Mouse (Mus musculus): ENCODE measurements around the gene Pnliprp2. TPM values are rescaled to one million over a fixed set of nuclear protein-coding genes. Genes with fewer than 3 reads are reported as not detected.

Pnliprp2 gene
- polyA plus RNA-seq (2014; fragmentation: Nextera tagmentation; extraction: Ambion mirVana): 0.11 TPM in 1 of 2 replicates, not detected in the other

DNA sequence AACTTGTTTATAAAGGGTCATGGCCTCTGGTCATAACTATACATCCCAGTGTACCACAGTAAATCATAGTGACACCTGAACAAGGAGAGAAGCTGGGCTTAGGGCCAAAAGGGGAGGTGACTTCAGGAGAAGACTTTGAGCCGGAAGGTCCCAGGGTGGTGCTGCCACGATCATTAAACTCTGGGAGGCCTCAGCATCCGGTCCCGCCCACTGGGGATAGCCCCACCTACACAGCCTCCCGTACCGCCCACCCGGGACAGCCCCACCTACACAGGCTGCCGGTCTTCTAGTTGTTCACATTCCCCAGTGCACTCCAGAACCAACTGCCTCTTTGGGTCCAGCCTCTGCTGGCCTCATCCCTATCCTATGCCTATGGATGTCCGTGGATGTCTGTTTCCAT is at the start of gene Pnliprp2:
TSS of gene Pnliprp2 (plus strand) at position 297 of the 400 bp plus-strand sequence.
- H3K9ac ChIP-seq (ENCODE audit: low read depth, low read length): no peak within 1 kb of the TSS

GRCm38 (mm10) chr19:58717925-58718324 is 41.6 kb upstream of the Pnliprp2 start:
- no peak for ATAC-seq (ENCODE audit: low FRiP score)
- Histone ChIP-seq H3K4me2 (replicated peaks; ENCODE audit: low read depth, low read length) (no peak overlapping the region), H3K9me3 (ENCODE audit: control insufficient read depth, low read length) (no peaks in the 10 kb centered on the region), H3K27ac (ENCODE audit: low read depth, low read length) (no peak overlapping the region), H3K4me3 (ENCODE audit: low read depth, low read length) (no peak overlapping the region), H3K36me3 (ENCODE audit: control insufficient read depth, insufficient read depth, low read length) (no peaks in the 10 kb centered on the region), H3K4me1 (replicated peaks; ENCODE audit: control insufficient read depth, insufficient read depth, low read length) (no peaks in the 10 kb centered on the region), H3K27me3 (ENCODE audit: control insufficient read depth, insufficient read depth, low read length) (no peaks in the 10 kb centered on the region), H3K9ac (ENCODE audit: low read depth, low read length) (no peak overlapping the region)
- no peak for DNase-seq (ENCODE audit: low spot score)
- WGBS: 81% methylated on average over 4 of the region's 4 CpGs

More for the DNA sequence above, at the start of gene Pnliprp2:
- Histone ChIP-seq H3K27me3 (ENCODE audit: control insufficient read depth, insufficient read depth, low read length) (no peaks in the 10 kb centered on the region), H3K9me3 (ENCODE audit: control insufficient read depth, low read length) (no peaks in the 10 kb centered on the region), H3K27ac (ENCODE audit: low read depth, low read length) (no peak within 1 kb of the TSS), H3K36me3 (ENCODE audit: control insufficient read depth, insufficient read depth, low read length) (no peaks in the 10 kb centered on the region), H3K4me2 (replicated peaks; ENCODE audit: low read depth, low read length) (no peak within 1 kb of the TSS), H3K4me3 (ENCODE audit: low read depth, low read length) (no peak within 1 kb of the TSS), H3K4me1 (replicated peaks; ENCODE audit: control insufficient read depth, insufficient read depth, low read length) (no peaks in the 10 kb centered on the region)
- no peak for DNase-seq (ENCODE audit: low spot score)
- ATAC-seq (ENCODE audit: low FRiP score): no peak
- WGBS: 66% methylated on average over 9 of the region's 9 CpGs

DNA sequence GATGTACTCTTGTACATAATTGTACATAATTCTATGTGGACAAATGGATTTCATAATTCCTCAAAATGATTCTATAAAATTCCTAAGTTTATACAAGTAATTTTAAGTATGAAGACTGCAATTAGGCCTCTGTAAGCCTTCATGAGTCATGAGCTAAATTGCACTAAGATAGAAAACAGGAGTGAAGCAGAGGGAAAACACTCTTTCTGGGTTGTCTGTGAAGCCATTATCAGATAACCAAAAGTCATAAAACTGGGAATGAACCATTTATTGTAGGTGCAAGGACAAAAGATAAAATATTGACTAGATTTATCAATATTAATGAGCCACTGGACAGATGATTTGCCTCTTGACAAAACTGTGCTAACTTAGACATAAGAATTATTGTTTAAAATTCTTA is 39.1 kb upstream of the Pnliprp2 start:
- no peaks in the 10 kb centered on the region for H3K9me3 ChIP-seq (ENCODE audit: control insufficient read depth, low read length)
- H3K27me3 ChIP-seq (ENCODE audit: control insufficient read depth, insufficient read depth, low read length): no peaks in the 10 kb centered on the region
- H3K4me2 ChIP-seq (replicated peaks; ENCODE audit: low read depth, low read length): no peak overlapping the region
- H3K9ac ChIP-seq (ENCODE audit: low read depth, low read length): no peak overlapping the region
- no peaks in the 10 kb centered on the region for H3K4me1 ChIP-seq (replicated peaks; ENCODE audit: control insufficient read depth, insufficient read depth, low read length)
- H3K36me3 ChIP-seq (ENCODE audit: control insufficient read depth, insufficient read depth, low read length): no peaks in the 10 kb centered on the region
- ATAC-seq (ENCODE audit: low FRiP score): no peak
- no peak overlapping the region for H3K27ac ChIP-seq (ENCODE audit: low read depth, low read length)
- H3K4me3 ChIP-seq (ENCODE audit: low read depth, low read length): no peak overlapping the region
- DNase-seq (ENCODE audit: low spot score): no peak

DNA sequence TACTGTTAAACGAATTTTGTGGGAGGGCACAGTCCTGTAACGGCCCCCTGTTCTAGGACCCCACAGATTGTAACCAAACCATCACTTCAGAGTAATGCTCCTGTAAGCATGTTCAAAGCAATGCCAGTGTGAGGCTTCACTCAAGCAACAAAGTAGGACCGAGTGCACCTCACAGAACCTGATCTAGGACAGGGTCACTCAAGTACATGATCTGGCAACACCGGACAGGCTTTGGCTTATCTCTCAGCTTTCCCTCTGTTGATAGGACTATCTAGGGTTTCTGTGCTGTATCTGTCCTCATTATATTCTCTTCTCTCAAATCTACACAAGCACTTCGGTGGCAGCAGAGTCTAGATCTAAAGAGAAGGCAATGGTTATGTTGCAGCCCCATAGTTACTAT is 33.0 kb upstream of the Pnliprp2 start:
- no peaks in the 10 kb centered on the region for H3K36me3 ChIP-seq (ENCODE audit: control insufficient read depth, insufficient read depth, low read length)
- no peak overlapping the region for H3K27ac ChIP-seq (ENCODE audit: low read depth, low read length)
- no peak overlapping the region for H3K9ac ChIP-seq (ENCODE audit: low read depth, low read length)
- no peaks in the 10 kb centered on the region for H3K4me1 ChIP-seq (replicated peaks; ENCODE audit: control insufficient read depth, insufficient read depth, low read length)
- DNase-seq (ENCODE audit: low spot score) (no peak), ATAC-seq (ENCODE audit: low FRiP score) (no peak)
- WGBS: 93% methylated on average over 5 of the region's 5 CpGs
- no peaks in the 10 kb centered on the region for H3K27me3 ChIP-seq (ENCODE audit: control insufficient read depth, insufficient read depth, low read length)
- no peak overlapping the region for H3K4me3 ChIP-seq (ENCODE audit: low read depth, low read length)
- H3K4me2 ChIP-seq (replicated peaks; ENCODE audit: low read depth, low read length): no peak overlapping the region
- H3K9me3 ChIP-seq (ENCODE audit: control insufficient read depth, low read length): no peaks in the 10 kb centered on the region

- no peak overlapping the region for H3K9ac ChIP-seq (ENCODE audit: low read depth, low read length)
- no peaks in the 10 kb centered on the region for H3K4me1 ChIP-seq (replicated peaks; ENCODE audit: control insufficient read depth, insufficient read depth, low read length)
- H3K4me2 ChIP-seq (replicated peaks; ENCODE audit: low read depth, low read length): no peak overlapping the region
- 86% methylated on average over 5 of the region's 5 CpGs for WGBS
- no peaks in the 10 kb centered on the region for H3K27me3 ChIP-seq (ENCODE audit: control insufficient read depth, insufficient read depth, low read length)
- no peaks in the 10 kb centered on the region for H3K36me3 ChIP-seq (ENCODE audit: control insufficient read depth, insufficient read depth, low read length)
- no peak overlapping the region for H3K27ac ChIP-seq (ENCODE audit: low read depth, low read length)
- no peaks in the 10 kb centered on the region for H3K9me3 ChIP-seq (ENCODE audit: control insufficient read depth, low read length)
- H3K4me3 ChIP-seq (ENCODE audit: low read depth, low read length): no peak overlapping the region
- ATAC-seq (ENCODE audit: low FRiP score): no peak
- DNase-seq (ENCODE audit: low spot score): no peak
These were observed 31.8 kb upstream of the Pnliprp2 start for GRCm38 (mm10) chr19:58727756-58728155.

- H3K36me3 ChIP-seq (ENCODE audit: control insufficient read depth, insufficient read depth, low read length): no peaks in the 10 kb centered on the region
- H3K9me3 ChIP-seq (ENCODE audit: control insufficient read depth, low read length): no peaks in the 10 kb centered on the region
- ATAC-seq (ENCODE audit: low FRiP score) (no peak), DNase-seq (ENCODE audit: low spot score) (no peak)
- no peaks in the 10 kb centered on the region for H3K27me3 ChIP-seq (ENCODE audit: control insufficient read depth, insufficient read depth, low read length)
- H3K27ac ChIP-seq (ENCODE audit: low read depth, low read length): no peak within 1 kb of the TSS
- no peak within 1 kb of the TSS for H3K9ac ChIP-seq (ENCODE audit: low read depth, low read length)
- H3K4me1 ChIP-seq (replicated peaks; ENCODE audit: control insufficient read depth, insufficient read depth, low read length): no peaks in the 10 kb centered on the region
- 67% methylated on average over 5 of the region's 5 CpGs for WGBS
- H3K4me3 ChIP-seq (ENCODE audit: low read depth, low read length): no peak within 1 kb of the TSS
- H3K4me2 ChIP-seq (replicated peaks; ENCODE audit: low read depth, low read length): no peak within 1 kb of the TSS
These were observed 31.0 kb upstream of the Pnliprp2 start, which contains the start of gene Pnliprp1 for GRCm38 (mm10) chr19:58728445-58729031. TSS of gene Pnliprp1 (plus strand) at chr19:58728887.

- Histone ChIP-seq H3K27me3 (ENCODE audit: control insufficient read depth, insufficient read depth, low read length) (no peaks in the 10 kb centered on the region), H3K4me1 (replicated peaks; ENCODE audit: control insufficient read depth, insufficient read depth, low read length) (no peaks in the 10 kb centered on the region), H3K36me3 (ENCODE audit: control insufficient read depth, insufficient read depth, low read length) (no peaks in the 10 kb centered on the region), H3K4me3 (ENCODE audit: low read depth, low read length) (no peak overlapping the region), H3K4me2 (replicated peaks; ENCODE audit: low read depth, low read length) (no peak overlapping the region), H3K9me3 (ENCODE audit: control insufficient read depth, low read length) (no peaks in the 10 kb centered on the region), H3K27ac (ENCODE audit: low read depth, low read length) (no peak overlapping the region), H3K9ac (ENCODE audit: low read depth, low read length) (no peak overlapping the region)
- 82% methylated on average over 6 of the region's 6 CpGs for WGBS
- DNase-seq (ENCODE audit: low spot score) (no peak), ATAC-seq (ENCODE audit: low FRiP score) (no peak)
These were observed 26.3 kb upstream of the Pnliprp2 start for GRCm38 (mm10) chr19:58733216-58733615.

DNA sequence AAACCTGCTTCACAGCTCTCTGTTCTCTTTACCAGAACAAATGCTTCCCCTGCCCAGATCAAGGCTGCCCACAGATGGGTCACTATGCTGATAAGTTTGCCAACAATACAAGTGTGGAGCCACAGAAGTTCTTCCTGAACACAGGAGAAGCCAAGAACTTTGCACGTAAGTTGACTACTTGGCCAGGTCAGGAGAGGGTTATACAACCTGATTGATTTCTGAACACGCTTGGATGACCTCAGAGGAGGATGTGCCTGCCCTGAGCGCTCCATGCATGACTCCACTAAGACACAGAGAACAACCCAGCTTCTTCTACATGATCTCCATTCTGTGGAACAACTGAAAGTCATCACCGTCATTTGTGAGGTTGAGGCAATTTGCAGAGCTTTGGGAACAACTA is 21.4 kb upstream of the Pnliprp2 start:
- no peak for ATAC-seq (ENCODE audit: low FRiP score)
- H3K9ac ChIP-seq (ENCODE audit: low read depth, low read length): no peak overlapping the region
- H3K27ac ChIP-seq (ENCODE audit: low read depth, low read length): no peak overlapping the region
- H3K9me3 ChIP-seq (ENCODE audit: control insufficient read depth, low read length): no peaks in the 10 kb centered on the region
- no peaks in the 10 kb centered on the region for H3K27me3 ChIP-seq (ENCODE audit: control insufficient read depth, insufficient read depth, low read length)
- H3K4me2 ChIP-seq (replicated peaks; ENCODE audit: low read depth, low read length): no peak overlapping the region
- 85% methylated on average over 4 of the region's 4 CpGs for WGBS
- H3K36me3 ChIP-seq (ENCODE audit: control insufficient read depth, insufficient read depth, low read length): no peaks in the 10 kb centered on the region
- no peak overlapping the region for H3K4me3 ChIP-seq (ENCODE audit: low read depth, low read length)
- no peaks in the 10 kb centered on the region for H3K4me1 ChIP-seq (replicated peaks; ENCODE audit: control insufficient read depth, insufficient read depth, low read length)
- DNase-seq (ENCODE audit: low spot score): no peak

DNA sequence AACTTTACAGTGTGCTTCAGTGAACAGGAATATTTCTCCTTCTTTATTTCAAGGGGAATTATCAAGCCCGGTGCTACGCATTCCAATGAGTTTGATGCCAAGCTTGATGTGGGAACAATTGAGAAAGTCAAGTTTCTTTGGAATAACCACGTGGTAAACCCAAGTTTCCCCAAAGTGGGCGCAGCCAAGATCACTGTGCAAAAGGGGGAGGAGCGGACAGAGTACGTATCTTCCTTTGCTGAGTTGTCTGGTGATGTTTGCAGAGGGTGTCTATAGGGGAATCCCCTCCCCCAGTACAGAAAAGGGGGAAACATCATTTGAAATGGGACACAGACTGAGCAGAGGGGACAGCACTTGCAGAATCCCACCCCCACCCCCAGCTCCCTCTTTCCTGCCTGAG is 18.5 kb upstream of the Pnliprp2 start:
- Histone ChIP-seq H3K4me1 (replicated peaks; ENCODE audit: control insufficient read depth, insufficient read depth, low read length) (no peaks in the 10 kb centered on the region), H3K9me3 (ENCODE audit: control insufficient read depth, low read length) (no peaks in the 10 kb centered on the region), H3K4me2 (replicated peaks; ENCODE audit: low read depth, low read length) (no peak overlapping the region), H3K4me3 (ENCODE audit: low read depth, low read length) (no peak overlapping the region), H3K36me3 (ENCODE audit: control insufficient read depth, insufficient read depth, low read length) (no peaks in the 10 kb centered on the region), H3K27me3 (ENCODE audit: control insufficient read depth, insufficient read depth, low read length) (no peaks in the 10 kb centered on the region), H3K27ac (ENCODE audit: low read depth, low read length) (no peak overlapping the region), H3K9ac (ENCODE audit: low read depth, low read length) (no peak overlapping the region)
- ATAC-seq (ENCODE audit: low FRiP score) (no peak), DNase-seq (ENCODE audit: low spot score) (no peak)
- 76% methylated on average over 6 of the region's 6 CpGs for WGBS
